Mouse (Mus musculus): ENCODE measurements around the gene Atf2.

Atf2 gene

DNA sequence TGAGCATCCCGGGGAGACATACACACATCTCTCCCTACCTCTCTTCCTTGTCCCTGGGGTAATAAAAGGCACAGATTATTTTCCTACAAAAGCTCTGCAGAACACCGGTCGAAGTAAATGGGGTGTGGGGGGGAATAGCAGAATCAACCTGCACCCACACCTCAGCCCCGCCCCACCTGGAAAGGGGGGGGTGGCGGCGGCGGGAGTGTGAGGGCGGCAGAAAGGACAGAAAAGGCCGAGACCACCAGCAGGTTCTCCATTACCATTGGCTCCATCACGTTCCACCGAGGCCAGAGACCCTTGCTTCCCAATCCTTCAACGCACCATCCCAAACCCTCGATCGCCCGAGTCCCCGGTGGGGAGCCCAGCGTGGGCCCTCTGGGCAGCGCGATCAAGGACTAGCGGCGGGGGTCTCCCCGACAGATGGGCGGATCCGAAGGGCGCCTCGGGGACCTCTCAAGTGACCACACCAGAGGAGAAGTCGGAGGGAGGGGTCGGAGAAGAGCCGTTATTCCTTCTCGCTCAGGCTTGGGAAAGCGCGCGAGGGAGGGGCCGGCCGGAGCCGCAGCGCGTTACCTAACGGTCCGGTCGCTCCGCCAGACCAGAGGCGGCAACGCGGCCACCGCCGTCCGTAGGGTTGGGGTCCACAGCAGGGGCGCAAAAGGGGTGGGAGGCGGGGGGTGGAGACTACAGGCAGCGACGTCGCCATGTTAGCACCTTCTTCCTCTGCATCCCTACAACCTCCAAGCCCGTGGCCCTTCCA lies 557 bp downstream of the Atf2 start:
- in situ Hi-C loops (cut with MboI, MseI), result loop anchor here (25.0 kb wide), 1 partner anchor 905 kb away; the partner anchor contains the start of genes Gm11084 and Sp3

- in situ Hi-C loops (cut with MboI, MseI), result loop anchor here (25.0 kb wide), 1 partner anchor 899 kb away; the partner anchor contains the start of genes Gm11084 and Sp3
Observed at GRCm38 (mm10) chr2:73885997-73886396, 6.4 kb downstream of the Atf2 start.

DNA sequence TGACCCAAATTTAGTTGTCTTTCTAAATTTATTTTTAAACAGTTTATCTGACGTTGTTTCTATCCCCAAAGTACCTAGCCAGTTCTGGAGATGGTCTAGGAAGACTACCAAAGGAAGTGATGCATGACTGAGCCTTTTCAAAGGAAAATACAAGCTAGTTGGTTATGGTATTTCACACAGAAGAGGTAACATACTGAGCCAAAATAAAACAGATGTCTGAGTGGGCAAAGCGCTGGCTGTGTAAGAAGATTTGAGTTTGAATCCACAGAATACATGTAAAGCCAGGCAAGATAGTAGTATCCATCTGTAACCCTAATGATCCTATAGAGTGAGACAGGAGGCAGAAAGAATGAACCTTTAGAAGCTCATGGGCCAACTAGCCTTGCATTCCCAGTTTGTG lies 14.5 kb downstream of the Atf2 start:
- in situ Hi-C loops (cut with MboI, MseI), result loop anchor here (25.0 kb wide), 1 partner anchor 891 kb away; the partner anchor contains the start of genes Gm11084 and Sp3

GRCm38 (mm10) chr2:73867764-73868487 lies 24.5 kb downstream of the Atf2 start:
- in situ Hi-C loops (cut with MboI, MseI), result no loop called here

DNA sequence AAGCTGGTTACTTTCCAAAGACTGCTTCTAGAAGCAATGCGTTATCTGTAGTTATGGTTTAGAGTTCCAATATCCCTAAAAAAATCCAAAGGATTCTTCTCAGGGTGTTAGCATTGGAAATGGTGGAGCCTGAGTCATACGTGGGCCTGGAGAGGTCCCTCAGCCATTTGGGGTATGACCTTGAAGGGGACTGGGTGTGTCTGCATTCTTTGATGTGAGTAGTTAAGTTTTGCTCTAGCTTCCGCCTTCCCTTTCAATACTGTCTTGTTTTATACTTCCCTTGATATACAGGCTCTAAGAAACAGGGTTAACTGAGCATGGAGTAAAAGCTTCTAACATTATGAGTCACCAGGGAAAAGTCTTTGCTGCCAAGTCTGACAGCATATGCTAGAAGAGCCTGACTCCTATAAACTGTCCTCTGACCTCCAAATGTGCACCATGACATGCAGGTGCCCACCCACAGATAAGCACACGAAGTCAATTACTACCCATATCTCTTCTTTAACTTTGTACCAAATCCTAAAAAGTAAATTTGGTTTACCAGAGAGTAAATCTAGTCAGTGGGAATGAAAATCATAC lies 32.3 kb downstream of the Atf2 start:
- in situ Hi-C loops (cut with MboI, MseI), result no loop called here

GRCm38 (mm10) chr2:73857352-73857751 lies 35.1 kb downstream of the Atf2 start:
- in situ Hi-C loops (cut with MboI, MseI), result no loop called here

DNA sequence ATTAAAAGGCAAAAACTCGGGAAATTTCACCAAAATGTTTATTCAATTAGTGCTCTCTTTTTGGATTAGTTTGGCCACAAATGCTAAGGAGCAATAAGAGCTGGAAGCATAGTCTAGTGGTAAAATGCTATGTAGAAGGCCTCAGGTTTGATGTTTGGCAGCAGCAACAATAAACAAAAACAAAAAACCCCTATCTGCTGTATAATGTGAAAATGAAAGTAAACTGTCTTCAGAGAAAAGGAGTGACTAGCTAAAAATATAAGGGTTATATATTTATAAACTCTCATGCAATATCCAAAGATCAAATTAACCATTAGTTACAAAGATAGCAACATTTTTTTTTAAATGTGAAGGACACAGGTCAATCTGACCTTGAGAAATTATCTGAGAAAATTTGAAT lies 36.2 kb downstream of the Atf2 start:
- in situ Hi-C loops (cut with MboI, MseI), result no loop called here

- in situ Hi-C loops (cut with MboI, MseI), result no loop called here
Observed at GRCm38 (mm10) chr2:73834406-73835015, 57.9 kb downstream of the Atf2 start.

DNA sequence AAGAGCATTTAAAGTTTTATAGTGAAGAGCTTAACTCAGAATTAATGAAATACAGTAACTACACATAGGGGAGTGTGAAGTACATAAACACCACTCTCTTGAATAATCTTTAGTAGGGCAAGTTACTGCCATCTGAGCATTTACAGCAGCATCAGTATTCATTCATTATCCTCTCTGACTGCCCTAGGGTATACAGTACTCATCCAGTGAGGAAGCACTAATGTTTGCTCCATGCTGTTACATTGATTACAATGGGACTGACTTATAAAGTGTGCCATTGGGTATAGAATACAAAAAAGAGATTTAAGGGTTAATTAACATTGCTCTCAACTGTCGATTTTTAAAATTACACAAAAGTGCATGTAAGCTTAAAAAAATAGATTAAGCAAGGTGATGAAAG lies 59.2 kb downstream of the Atf2 start:
- in situ Hi-C loops (cut with MboI, MseI), result no loop called here

GRCm38 (mm10) chr2:73818742-73819141 lies 73.7 kb downstream of the Atf2 start:
- in situ Hi-C loops (cut with MboI, MseI), result loop anchor here (25.0 kb wide), 1 partner anchor 1594 kb away; no protein-coding TSS in a partner anchor

- in situ Hi-C loops (cut with MboI, MseI), result loop anchor here (25.0 kb wide), 1 partner anchor 1605 kb away; no protein-coding TSS in a partner anchor
Observed at GRCm38 (mm10) chr2:73807609-73808008, 84.8 kb downstream of the Atf2 start.

DNA sequence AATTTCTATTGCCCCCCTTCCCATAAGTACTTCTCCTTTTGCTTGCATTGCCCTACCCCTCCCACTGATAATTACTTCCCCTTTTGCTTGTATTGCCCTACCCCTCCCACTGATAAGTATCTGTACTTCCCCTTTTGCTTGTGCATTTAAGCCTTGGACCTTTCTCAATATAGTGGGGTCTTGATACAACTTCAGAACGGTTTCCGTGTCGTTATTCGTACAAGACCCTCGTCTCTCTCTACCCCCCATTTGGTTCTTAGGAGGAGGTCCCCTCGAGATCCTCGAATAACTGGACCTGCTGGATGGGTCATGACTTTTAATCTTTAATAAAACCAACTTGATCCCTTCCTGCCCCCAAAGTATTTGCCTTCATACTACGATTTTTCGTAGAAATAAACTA lies 92.3 kb downstream of the Atf2 start:
- in situ Hi-C loops (cut with MboI, MseI), result loop anchor here (25.0 kb wide), 1 partner anchor 1612 kb away; no protein-coding TSS in a partner anchor

GRCm38 (mm10) chr2:73798786-73799185 lies 93.7 kb downstream of the Atf2 start:
- in situ Hi-C loops (cut with MboI, MseI), result no loop called here

GRCm38 (mm10) chr2:73798136-73798535 lies 94.3 kb downstream of the Atf2 start:
- in situ Hi-C loops (cut with MboI, MseI), result no loop called here

DNA sequence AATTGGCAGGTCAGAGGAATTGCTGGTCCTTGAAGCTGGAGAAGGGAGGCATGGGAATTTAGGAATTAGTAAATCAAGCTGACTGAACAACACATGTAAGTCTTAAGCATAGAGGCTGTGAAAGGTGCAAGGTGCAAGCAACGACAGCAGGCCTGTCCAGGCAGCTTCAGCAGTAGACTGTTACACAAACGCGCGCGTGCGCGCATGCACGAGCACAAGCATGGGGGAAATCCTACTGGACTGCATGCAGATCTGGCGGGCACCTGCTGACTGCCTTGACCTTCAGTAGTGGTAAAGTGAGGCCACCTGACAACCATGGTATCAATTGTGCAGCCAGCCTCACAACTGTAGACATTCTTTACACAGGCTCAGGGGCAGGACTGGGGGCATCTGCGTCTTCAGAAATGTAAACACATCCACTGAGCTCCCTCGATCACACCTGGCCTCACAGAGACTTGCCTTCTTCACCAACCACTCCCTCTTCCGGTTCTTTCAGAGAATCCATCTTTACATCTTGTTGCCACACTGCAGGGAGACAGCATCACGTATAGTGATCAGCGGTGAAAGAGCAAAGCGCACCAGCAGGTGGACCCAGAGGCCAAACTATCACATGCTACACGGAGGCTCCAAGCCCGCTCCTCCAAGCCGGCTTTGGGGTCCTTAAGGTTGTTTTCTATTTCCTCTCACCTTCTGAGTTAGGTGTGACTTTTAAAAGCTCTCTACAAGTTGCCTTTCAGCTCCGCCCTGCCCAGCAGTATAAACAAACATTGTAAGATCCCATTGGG lies 100.4 kb downstream of the Atf2 start:
- in situ Hi-C loops (cut with MboI, MseI), result no loop called here

DNA sequence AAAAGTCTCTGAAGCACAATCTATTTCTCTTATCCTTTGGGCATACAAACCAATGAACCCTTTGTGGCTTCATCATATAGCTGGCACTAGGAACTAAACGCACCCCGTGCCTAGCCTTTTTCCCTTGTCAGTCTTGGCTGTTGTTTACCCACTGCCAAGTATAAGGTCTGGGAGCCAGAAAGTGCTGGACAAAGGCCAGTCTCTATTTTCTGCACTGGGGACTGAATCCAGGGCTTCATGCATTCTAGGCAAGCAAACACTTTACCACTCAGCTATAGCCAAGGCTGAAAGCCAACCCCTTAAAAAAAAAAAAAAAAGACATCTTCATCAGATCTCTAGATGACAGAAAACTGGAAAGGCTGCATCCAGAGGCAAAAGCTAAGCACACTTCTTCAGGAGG lies 102.1 kb downstream of the Atf2 start:
- in situ Hi-C loops (cut with MboI, MseI), result no loop called here

GRCm38 (mm10) chr2:73788395-73788794 lies 104.0 kb downstream of the Atf2 start:
- in situ Hi-C loops (cut with MboI, MseI), result no loop called here

DNA sequence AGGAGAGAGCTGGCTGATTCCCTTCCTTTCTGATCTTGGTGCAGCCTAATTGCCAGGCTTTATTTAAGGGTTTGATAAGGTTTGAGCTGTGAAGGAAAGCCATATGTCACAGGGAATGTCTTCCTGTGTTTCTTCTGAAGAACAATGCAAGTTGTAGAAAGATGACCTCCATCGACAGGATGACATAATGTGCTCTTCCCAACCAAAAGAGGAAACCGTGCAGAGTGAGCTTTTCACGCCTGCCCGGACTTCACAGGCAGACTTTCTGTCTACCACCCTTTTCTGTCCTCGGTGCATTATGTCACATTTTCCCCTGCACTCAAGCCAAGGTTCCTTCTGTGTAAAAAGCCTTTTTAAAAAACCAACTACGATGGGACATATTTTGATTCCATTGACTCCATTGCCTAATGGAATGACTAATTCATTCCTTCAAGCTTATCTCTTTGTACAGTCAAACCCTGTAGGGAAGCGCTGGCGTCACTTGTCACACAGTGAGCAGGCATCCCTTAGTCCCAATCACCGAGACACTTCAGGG lies 110.0 kb downstream of the Atf2 start:
- in situ Hi-C loops (cut with MboI, MseI), result no loop called here

DNA sequence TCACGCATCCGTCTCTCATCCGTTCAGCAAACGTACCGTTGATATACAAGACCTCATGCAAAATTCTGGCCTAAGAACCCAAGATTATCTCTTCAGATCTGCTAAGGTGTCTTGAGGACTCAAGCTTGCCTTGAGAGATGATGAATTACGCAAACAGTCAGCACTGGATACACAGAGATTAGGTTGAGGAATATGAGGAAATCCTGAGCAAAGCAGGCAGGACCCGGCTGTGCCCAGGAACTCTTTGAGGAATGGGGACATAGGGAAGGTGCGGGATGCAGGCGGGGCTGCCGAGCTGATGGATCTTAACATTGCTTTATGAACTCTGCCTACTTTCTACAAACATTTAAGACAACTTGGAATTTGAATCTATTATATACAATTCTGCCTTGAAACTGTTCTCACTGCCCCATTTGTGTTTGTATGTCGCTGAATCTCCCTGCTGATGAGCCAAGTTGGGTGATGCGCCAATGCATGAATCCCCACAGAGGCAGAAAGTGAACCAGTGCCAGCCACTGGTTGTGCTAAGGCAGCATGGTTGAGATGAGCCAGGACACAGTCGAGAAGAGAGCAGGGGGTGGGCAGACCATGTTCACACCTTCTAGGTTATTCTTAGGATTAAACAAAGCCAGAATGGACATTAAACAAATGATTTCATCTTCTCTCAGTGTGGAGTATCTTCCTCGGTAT lies 112.0 kb downstream of the Atf2 start:
- in situ Hi-C loops (cut with MboI, MseI), result no loop called here

- in situ Hi-C loops (cut with MboI, MseI), result no loop called here
Observed at GRCm38 (mm10) chr2:73779796-73780195, 112.6 kb downstream of the Atf2 start.

All from T-helper 1 cell (primary cell).